Comparison of ENCODE assay signal across 19 mouse cellular contexts in the genomic region with DNA sequence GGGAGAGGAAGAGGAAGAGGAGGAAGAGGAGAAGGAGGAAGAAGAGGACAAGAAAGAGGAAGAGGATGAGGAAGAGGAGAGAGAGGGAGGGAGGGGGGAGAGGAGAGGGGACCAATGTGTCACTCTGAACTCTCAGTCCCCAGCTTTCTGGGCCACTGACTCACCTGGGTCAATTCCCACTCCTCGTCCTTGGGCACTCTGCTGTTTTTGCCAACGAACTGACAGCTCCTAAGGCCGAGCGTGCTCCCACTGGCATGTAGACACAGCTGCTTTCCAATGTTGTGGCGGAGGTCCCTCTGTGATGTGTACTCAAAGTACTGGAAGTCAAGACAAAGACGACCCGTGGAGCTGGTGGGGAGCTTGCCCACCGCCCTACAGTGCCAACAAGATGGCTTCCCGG.
"Had no signal": no experiment of that assay in that cellular context is flagged by ENCODE, and none has a peak within 500 bp of the region (broad histone marks: within the 10 kb centered on the region; RNA-seq: fewer than 3 reads in every experiment).

No protein-coding gene starts in this region.

- H3K4me1 ChIP-seq: limb, embryonic 12.5 days; limb, embryonic 15.5 days; liver, embryonic 15.5 days had no signal

- H3K9ac ChIP-seq: limb, embryonic 12.5 days; limb, embryonic 15.5 days; liver, embryonic 15.5 days had no signal

- H3K36me3 ChIP-seq: limb, embryonic 12.5 days; limb, embryonic 15.5 days; liver, embryonic 15.5 days had no signal

- DNase-seq: kidney, adult 8-10 months; kidney, postnatal 14 days; kidney, postnatal 4 days; left cerebral cortex, postnatal 4 days; lung, adult 2 months; lung, postnatal 14 days; lung, postnatal 4 days; midbrain, embryonic 14.5 days; retina, postnatal 1 day; right cerebral cortex, postnatal 25 days; spleen, adult 18-20 months; thymus, adult 2 months; thymus, postnatal 14 days; thymus, postnatal 4 days had no signal

- H3K9me3 ChIP-seq: limb, embryonic 15.5 days; liver, embryonic 15.5 days had no signal

- H3K4me3 ChIP-seq: limb, embryonic 12.5 days; limb, embryonic 15.5 days; liver, embryonic 15.5 days had no signal

- H3K4me2 ChIP-seq: limb, embryonic 12.5 days; limb, embryonic 15.5 days; liver, embryonic 11.5 days; liver, embryonic 15.5 days; midbrain, embryonic 11.5 days had no signal

- H3K27ac ChIP-seq: limb, embryonic 12.5 days; limb, embryonic 15.5 days; liver, embryonic 15.5 days had no signal

- H3K27me3 ChIP-seq: limb, embryonic 12.5 days; limb, embryonic 15.5 days; liver, embryonic 15.5 days had no signal
